Mouse (Mus musculus): ENCODE measurements at regions not wholly inside any gene's neighbourhood (a gene's known extent, or its start where the extent isn't known, plus 50 kb on each side); places are given as distances from the start of the nearest gene placed in this dataset.
"Not testable (repeated sequence)": the region's sequence is repeated elsewhere in the genome, so short reads cannot be mapped to it uniquely, and the experiment has no call there.

DNA sequence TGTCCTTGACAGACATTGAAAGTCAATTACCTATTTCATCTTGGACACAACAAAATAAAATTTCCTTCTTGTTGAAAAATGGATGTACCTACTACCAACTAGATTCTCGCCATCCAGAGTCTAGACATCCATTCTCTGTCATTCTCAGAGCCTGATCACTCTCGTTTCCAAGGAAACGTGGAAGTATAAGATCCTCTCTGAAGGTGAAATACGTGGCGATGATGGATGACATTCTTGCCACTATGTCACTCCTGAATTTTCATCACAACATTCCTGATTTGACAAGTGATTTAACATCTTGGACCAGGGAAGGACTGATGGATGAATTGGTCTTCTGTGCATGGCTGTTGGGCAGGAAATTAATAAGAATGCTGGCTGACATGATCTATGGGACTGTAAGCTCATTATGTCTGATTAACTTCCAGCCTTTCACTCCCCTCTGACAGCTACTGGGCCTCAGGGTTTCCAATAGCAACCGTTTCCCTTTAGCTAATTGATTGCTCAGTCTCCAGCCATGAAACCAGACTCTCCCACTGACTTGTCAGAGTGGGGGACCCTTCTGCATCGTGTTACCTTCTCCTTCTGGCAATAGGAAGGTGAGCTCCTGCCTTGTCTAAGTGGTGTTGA is 140.7 kb upstream of the Gm12728 start:
- no peak for DNase-seq (ENCODE audit: low spot score)

DNA sequence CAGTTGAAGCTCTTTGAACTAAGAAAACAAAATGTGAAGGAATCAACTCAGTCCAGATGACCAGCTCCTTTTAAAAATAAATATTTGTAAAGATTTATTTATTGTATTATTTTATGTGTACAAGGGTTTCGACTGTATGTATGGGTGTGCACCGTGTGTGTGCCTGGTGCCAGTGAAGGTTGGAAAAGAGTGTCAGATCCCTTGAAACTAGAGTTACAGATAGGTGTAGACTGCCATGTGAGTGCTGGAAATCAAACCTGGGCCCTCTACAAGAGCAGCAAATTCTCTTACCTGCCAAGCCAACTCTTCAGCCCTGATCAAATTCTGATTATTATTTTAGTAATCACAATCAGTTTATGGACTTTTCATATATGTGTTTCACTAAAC is 140.2 kb upstream of the Gm12728 start:
- DNase-seq (ENCODE audit: low spot score), result no peak

DNA sequence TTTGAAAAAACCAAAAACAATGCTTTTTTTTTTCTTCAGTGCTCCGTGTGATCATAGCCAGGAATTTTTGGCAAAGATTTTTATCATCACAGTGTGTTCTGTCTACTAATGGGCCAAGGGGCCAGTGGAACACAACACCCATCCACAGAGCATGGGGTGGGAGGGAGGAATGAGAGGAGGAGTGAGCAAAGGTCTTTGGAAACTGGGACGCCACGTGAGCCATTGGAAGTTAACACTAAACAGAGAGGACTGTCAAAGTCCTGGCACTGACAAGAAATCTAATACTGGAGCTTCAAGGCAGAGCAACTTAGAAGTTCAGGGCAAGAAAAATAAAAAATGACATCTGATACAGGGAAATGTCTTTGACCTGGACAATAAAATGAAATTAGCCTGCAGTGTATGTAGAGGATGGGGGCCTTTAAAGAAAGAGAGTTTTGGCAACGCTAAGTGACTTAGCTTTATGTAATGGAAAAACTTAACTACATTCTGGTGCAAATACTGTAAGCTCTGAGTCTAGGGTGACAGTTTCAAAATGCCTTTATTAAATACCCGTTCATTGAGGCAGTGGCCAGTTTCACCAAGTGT is 133.5 kb upstream of the Gm12728 start:
- no peak for DNase-seq (ENCODE audit: low spot score)

DNA sequence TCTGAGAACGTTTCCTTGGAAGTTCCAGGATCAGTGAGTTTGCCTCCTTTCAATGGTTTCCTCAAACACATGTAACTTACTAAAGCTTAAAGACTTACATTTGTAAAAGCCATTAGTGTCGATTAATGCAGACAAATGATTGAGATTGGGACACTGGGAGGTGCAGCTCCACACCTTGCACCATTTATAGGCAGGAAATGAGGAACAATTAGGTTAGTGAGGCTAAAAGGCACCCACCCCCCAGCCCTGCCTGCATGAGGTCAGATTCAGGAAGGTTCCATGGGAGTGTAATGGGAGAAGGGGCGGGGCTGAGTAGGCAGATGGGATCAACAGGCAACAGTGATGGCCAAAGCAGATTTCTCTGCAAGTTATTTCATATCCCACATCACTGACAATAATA is 131.1 kb upstream of the Gm12728 start:
- no peak for DNase-seq (ENCODE audit: low spot score)

DNA sequence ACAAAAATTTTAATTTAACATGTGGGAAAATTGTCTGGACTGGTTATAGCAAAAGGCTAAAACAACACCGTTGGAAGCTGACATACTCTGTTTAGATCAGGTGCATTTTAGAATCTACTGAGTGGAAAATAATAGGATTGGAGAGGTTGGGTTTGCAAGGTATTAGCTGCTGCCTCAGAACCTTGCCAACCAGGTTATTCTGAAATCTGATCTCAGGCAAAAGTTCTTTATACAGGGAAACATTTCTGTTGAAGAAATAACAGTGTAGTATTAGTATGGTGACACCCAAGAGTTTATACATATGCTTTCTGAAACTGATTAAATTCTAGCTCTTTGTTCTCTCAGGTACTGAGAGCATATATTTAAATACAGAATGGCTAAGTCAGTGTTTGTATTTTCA is 113.0 kb upstream of the Gm12728 start:
- no peak for DNase-seq (ENCODE audit: low spot score)

DNA sequence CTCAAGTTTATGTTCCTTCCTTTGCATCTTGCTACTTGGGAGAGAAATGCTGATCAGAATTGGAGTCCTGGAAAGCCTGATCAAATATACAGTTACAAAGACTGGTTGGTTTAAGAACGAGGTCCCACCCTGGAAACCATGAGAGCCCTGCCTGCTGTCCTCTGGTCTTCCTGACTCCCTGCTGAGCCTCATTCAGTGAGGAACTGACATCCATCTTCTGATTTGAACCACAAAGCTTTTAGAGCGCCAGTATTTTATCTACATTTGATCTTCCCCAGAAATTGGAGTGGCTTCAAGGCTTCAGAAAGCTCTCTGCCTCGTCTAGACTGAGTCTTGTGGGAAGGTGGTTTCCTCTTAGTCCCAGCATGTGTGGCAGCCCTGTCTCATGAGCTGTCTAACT is 99.0 kb upstream of the Gm12728 start:
- DNase-seq (ENCODE audit: low spot score), result no peak

DNA sequence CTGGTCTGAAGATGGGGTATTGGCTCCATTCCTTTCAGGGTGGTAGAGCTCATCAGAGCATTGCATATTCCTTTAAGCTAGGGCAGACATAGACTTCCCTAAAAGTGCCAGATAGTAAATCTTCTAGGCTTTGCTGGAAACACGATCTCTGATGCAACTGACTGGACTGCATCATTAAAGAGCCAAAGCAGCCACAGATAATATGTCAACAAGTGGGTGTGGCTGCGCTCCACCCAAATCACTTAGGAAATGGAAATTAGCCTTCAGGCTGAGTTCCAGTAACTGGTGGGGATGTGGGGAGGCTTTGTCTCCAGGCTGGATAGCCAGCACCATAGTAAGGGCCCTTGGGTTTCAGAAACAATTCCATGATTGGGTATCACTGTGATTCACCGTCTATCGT is 97.3 kb upstream of the Gm12728 start:
- DNase-seq (ENCODE audit: low spot score), result no peak

DNA sequence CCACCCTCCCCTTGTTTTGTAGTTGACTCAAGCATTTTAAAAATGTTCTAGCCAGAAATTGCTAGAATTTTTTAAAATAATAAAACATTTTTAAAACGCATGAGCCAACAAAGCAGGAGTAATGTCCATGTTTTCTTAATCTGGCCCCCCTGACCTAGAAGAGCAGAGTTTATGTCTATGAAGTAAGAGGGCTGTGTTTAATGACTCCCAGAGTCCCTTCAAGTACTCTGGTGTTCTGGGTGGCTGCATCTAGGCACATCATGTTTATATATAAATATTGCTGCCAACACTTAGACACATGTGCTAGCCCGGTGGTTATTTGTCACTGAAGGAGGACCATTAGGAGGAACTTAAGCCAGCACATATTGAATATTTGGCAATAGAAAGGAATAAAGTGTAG is 93.8 kb upstream of the Gm12728 start:
- no peak for DNase-seq (ENCODE audit: low spot score)

DNA sequence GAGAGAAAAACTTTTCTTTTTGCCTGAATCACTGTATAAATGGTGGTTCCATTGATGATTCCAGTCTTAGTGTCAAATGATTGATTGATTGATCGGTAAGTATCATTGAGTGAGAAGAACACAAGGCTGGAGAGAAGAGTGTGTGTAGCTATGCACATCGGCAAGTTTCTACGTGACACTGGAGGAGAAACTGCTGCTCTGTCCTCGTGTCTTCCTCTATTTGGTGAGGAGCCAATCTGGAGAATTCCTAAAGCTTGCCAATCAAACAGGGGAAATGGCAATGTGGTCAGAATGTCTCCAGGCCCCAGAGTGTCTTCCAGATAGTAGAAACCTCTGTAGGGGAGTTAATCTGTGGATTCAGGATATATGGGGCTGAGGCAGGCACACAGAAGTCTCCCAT is 92.5 kb upstream of the Gm12728 start:
- no peak for DNase-seq (ENCODE audit: low spot score)

DNA sequence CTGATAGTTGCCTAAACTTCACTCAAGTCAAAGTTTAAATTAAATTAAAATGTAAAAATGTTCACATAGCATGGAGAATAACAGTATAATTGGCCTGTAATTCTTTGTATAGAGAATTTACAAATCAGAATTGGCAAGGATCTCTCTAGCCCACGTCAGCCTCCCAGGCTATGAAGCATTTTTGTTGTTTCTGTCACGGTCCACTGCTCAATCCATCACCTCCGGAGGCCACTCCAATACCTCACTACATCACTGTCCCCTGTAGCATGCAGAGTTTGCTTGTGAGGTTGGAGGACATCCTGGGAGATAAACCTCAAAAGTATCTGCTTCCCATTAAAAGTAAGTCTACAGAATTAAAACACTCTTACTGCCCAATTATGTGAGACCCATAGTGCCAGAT is 87.6 kb upstream of the Gm12728 start:
- no peak for DNase-seq (ENCODE audit: low spot score)

DNA sequence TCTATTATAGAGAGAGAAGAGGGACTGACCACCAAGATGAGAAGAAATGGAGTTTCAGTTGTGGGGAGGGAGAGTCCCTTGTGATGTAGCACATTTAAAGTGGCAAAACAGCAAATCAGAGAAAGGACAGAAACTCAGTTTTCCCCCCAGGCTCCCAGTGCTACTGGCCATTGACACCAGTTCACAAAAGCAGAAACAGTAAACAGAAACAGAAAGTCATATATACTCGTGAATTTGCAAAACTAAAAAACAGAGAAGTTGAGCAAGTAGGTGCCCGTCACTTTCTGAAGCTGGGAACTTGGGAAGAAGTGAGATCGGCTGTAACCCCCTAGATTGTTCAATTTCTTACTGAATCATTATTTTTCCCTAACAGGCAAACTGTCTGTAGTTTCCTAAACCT is 86.3 kb upstream of the Gm12728 start:
- DNase-seq (ENCODE audit: low spot score), result no peak

DNA sequence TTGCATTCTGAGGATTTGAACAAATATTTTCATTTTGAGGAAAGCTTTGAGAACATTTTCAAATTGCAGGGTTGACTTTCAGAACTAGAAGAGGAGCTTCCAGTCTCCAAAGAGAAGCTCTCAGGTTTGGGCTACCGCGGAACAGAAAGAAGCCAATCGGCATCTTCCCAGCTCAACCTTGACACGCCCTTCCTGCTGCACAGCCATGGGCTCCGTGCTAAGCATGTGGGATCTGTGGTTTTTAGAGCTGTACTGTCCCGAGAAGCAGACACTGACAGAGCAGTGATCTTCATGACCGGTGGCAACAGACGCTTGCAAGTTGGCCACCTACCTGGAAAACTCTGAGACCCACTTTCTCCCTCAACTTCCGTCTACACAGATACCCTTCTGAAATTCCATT is 85.4 kb upstream of the Gm12728 start:
- DNase-seq (ENCODE audit: low spot score), result no peak

DNA sequence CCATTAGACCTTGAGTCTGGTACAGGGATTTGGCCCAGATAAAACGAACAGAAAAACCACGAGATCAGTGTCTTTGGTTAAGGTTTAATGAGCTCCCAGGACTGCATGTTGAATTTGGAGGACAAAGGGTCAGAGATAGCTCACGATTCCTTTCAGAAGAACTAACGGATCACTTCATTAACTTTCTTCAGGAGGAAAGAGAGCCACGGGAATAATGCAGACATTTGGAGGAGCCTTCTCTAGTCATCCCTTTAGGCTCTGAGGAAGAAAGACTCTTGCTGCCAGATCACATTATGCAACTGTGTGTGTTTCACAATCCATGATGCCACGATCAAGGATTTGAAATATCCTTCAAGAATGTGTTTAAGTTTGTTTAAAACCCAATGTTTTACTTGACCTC is 83.7 kb upstream of the Gm12728 start:
- no peak for DNase-seq (ENCODE audit: low spot score)

DNA sequence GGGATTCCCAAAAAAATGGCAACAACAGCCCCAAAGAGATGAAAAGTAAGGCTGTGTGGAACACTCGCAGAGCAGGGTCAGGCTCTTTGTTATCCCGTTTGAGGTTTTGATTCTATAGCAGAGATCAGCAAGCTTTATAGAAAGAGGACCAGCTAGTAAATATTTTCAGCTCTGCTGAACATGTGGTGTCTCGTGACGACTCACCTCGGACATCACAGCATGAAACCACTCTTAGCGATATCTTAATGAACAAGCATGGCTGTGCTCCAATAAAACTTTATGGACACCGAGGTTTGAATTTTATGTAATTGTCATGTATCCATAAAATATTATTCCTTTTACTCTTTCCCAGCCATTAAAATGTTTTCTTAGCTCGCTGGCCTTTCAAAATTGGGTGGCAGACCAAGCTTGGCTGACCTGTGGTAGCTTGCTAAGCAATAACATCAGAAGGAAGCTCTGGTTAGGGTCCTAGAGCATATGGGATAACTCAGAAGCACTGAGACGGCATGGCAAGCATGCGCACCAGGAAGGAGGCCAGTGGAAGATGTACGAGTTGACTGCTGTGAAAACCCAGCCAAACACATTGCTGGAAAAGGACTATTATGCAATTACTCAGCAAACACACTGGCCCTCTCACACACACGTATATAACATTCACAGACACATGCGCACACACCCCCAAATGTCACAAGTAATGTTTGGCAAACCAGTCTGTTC is 81.4 kb upstream of the Gm12728 start:
- DNase-seq (ENCODE audit: low spot score), result no peak

DNA sequence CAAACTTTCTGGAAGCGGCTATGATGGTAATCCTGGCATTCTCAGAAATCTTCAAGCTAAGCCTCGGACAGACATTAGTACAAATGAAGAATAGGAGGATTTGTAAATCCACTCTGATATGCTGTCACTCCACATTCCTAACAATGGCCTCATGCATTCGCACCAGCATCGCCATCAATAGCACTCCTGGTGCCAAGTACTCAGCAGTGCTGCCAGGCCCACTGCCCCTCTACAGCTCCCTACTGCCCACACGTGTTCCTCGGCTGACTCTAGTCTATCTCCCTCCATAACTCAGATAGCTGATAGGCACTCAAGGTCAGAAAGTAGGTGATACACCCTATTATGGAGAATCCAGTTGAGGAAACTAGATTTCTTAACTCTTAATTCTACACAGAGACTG is 75.7 kb upstream of the Gm12728 start:
- DNase-seq (ENCODE audit: low spot score), result peak; percentile 12

DNA sequence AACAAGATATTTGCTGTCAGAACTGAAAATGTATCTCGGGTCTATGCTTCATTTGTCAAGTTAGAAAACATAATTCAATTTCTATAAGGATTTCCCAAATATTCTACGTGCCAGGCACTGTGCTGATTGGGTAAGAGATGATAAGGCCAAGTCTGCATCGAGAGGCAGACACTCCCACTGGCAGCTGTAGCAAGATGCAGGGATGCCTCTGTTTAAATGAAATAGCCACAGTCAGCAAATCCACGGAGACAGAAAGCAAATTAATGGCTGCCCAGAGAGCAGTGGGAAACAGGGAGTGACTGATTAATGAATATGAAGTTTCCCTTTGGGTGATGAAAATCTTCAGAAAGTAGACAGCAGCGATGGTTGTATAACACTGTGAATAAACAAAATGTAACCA is 71.6 kb upstream of the Gm12728 start:
- DNase-seq (ENCODE audit: low spot score), result no peak

DNA sequence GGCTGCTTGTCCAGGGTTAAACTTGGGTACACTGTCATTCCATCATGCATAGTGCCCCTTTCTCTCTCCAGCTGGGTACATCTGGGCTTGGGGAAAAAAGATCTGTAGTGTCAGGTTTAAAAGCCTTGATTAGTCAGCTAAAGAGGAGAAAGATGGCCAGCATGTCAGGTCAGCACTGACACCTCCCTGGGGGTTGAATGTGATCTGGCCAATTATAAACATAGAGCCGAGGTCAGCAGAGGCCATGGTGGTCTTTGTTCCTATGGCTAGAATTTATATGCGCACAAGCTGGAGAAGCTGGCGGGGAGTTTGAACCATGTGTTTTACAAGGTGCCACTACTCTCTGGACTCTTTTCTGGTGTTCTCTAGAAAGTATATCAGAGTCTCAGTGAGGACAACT is 61.0 kb upstream of the Gm12728 start:
- no peak for DNase-seq (ENCODE audit: low spot score)

DNA sequence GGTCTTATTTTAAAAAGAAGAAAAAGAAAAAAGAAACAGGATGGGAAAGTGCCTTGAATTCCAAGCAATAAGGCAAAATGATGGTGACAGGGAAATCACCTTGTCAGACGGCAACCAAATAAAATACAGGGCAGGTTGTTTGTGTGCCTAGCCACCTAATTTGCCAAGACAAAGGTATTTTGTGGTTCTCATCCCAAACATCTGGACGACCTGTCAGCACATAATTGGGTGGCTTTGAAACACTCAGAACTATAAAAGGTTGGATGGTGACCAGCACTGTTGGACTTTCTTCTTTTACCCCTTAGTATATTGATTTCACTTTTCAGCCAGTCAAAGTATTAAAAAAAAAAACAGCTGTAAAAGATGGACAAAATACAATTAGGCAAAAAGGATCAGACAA is 58.8 kb upstream of the Gm12728 start:
- DNase-seq (ENCODE audit: low spot score), result no peak

DNA sequence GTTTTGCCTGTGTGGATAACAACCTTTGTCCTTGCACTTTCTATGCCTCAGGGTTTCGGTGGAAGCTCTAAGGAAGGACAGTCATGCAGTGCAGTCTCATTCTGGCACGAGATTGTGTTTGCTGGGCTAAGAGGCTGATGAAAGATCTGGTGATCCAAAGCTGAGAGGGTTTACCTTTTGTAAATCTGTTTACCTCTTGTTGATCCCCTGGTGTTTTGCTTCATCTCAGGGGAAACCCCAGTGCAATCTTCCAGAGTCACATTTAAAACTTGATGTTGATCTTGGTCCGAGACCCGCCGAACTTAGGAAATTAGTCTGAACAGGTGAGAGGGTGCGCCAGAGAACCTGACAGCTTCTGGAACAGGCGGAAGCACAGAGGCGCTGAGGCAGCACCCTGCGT is 54.6 kb upstream of the Gm12728 start:
- DNase-seq (ENCODE audit: low spot score), result not testable (repeated sequence)
